In the genomic region with DNA sequence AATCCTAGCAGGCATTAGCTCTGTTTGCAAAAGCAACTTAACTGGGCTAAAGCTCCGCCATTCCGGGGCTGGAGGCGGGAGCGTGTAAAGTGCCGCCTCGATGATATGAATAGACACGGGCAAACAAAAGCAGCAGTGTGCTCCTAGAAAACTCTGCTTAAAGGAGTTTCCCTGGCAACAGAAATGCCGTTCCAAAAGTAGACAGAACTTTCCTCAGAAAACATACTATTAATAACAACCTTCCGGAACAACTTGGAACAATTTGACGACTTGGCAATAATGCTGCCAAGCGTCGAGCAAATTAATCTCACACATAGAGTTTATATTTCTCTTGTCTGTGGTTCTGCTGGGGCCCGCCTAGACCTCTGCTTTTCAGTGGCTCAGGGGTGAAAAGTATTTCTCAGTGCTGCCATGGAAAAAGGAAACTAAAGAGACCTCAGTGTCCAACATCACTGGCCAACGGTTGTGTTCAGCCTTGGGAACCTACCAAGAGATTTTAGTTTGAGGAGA, we compare ENCODE assay signal across 8 mouse cellular contexts.
DNase-seq lines count a peak whose midpoint lies in the region; ATAC-seq lines count a peak whose summit lies in the region.

No protein-coding gene starts in this region.

- ATAC-seq in forebrain, embryonic 16.5 days: peak; percentile 85
- peak; percentile 79 for ATAC-seq in lung, embryonic 16.5 days (ENCODE audit: low read depth)

- H3K27me3 ChIP-seq in forebrain, embryonic 16.5 days (replicated peaks; ENCODE audit: control insufficient read depth, insufficient read depth, low read length): no peaks in the 10 kb centered on the region
- H3K27me3 ChIP-seq in lung, embryonic 16.5 days (ENCODE audit: control insufficient read depth, insufficient read depth, low read depth, low read length): no peaks in the 10 kb centered on the region; the same call in 1 of the 2 replicates

- H3K4me1 ChIP-seq in forebrain, embryonic 16.5 days (replicated peaks; ENCODE audit: control insufficient read depth, insufficient read depth, low read length): peaks cover 17% of the 10 kb centered on the region
- peaks cover 15% of the 10 kb centered on the region for H3K4me1 ChIP-seq in lung, embryonic 16.5 days (replicated peaks; ENCODE audit: control insufficient read depth, insufficient read depth, low read length)

- H3K9me3 ChIP-seq in forebrain, embryonic 16.5 days (ENCODE audit: control insufficient read depth, low read length): no peaks in the 10 kb centered on the region
- no peaks in the 10 kb centered on the region for H3K9me3 ChIP-seq in lung, embryonic 16.5 days (ENCODE audit: control insufficient read depth, low read length)

- intact Hi-C loops in heart, postnatal 14 days (cut with DNase I): no loop called here

- no peaks in the 10 kb centered on the region for H3K36me3 ChIP-seq in forebrain, embryonic 16.5 days (ENCODE audit: control insufficient read depth, insufficient read depth)
- H3K36me3 ChIP-seq in lung, embryonic 16.5 days (ENCODE audit: control insufficient read depth, insufficient read depth, low read length): no peaks in the 10 kb centered on the region

- no peak overlapping the region for H3K9ac ChIP-seq in forebrain, embryonic 16.5 days (replicated peaks; ENCODE audit: low read depth, low read length)
- 0 out of 2 replicates have a peak overlapping the region, but pooled peaks have one; percentile 15 for H3K9ac ChIP-seq in lung, embryonic 16.5 days (ENCODE audit: low read length)

- peak; percentile 2 for DNase-seq in ovary, adult 18-20 months (ENCODE audit: low spot score)
- no peak for DNase-seq in ovary, postnatal 10 days (ENCODE audit: low spot score)
- peak; percentile 42 to 44 for DNase-seq in heart, postnatal 14 days
- peak; percentile 39 to 55 for DNase-seq in kidney, postnatal 36 days
- DNase-seq in right cerebral cortex, postnatal 10 days (ENCODE audit: low spot score in 2 of 2): peak; percentile 87 to 93
- DNase-seq in thymus, postnatal 10 days (ENCODE audit: low spot score in 2 of 2): no peak

- H3K4me2 ChIP-seq in forebrain, embryonic 16.5 days (ENCODE audit: low read length): peak overlapping the region; percentile 42
- H3K4me2 ChIP-seq in lung, embryonic 16.5 days (ENCODE audit: low read depth, low read length): peak overlapping the region; percentile 52

- H3K27ac ChIP-seq in forebrain, embryonic 16.5 days (ENCODE audit: low read length): peak overlapping the region; percentile 78
- H3K27ac ChIP-seq in lung, embryonic 16.5 days (ENCODE audit: low read length): peak overlapping the region; percentile 57

- 2% methylated on average over 14 of the region's 14 CpGs for WGBS in forebrain, embryonic 16.5 days
- WGBS in lung, embryonic 16.5 days: 5% methylated on average over 14 of the region's 14 CpGs

- H3K4me3 ChIP-seq in forebrain, embryonic 16.5 days (replicated peaks; ENCODE audit: low read length): 0 out of 2 replicates have a peak overlapping the region, but pooled peaks have one; percentile 3
- peak overlapping the region; percentile 32 for H3K4me3 ChIP-seq in lung, embryonic 16.5 days (ENCODE audit: low read length)

Comparison
In these comparisons a context has a peak if more than half of its experiments do, and no peak if none do; other contexts are left out.
1. DNase-seq: peak in ovary, adult 18-20 months (single experiment), heart, postnatal 14 days (2 of 2), kidney, postnatal 36 days (2 of 2) and right cerebral cortex, postnatal 10 days (2 of 2); none in ovary, postnatal 10 days (single experiment) and thymus, postnatal 10 days (0 of 2).